Mouse (Mus musculus) activated CD4-positive, CD25-positive, alpha-beta regulatory T cell, adult 9 weeks (primary cell): Measurements from ENCODE around the gene Olfr1121. TPM values are rescaled to one million over a fixed set of nuclear protein-coding genes. Genes with fewer than 3 reads are reported as not detected.

ENCODE experiments used
- polyA plus RNA-seq: library from polyadenylated mRNA; unstranded; fragments of 100-300 nt; shearing (Covaris generic); gene quantifications from one replicate; pipeline ENCODE4 v1.2.1, GENCODE M21; 2017

Gene Olfr1121
- not detected for polyA plus RNA-seq

DNA sequence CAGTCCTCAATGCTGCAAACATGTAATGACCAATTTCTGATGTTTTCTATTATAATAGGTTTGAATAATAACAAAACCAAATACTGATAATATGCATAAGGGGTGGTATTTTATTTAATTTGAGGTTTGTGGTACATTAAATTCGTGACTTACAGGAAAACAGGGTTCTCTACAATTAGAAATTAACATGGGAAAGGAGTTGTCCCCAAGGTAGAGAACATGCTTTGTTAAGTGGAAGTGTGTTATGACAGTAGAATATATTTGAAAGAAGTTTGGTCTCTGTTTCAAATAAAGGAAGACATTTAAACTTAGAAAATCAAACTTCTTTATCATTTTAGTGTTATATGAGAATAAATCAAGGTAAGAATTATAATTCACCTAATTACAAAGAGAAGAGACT is at the start of gene Olfr1121:
TSS of gene Olfr1121 (plus strand) at position 301 of the 400 bp plus-strand sequence.

DNA sequence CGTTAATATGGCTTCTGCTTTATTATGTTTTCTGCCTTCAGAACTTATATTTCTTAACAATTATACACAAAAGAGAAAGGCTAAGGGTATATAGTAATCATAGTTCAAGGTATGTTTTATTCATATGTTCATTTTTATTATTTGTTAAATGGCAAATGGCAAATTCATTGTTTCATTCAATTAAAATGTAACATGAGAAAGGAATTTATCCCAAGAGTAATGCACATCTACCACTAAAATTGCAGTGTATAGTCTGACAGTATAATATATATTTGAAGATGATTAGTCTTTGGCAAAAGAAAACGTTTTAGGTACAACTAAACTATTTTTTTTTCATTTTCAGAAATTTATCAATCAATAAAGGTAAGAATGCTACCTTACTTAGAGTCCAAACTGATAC is 15.2 kb upstream of the Olfr1121 start, which contains the start of gene Olfr1120:
TSS of gene Olfr1120 (plus strand) at position 301 of the 400 bp plus-strand sequence.

DNA sequence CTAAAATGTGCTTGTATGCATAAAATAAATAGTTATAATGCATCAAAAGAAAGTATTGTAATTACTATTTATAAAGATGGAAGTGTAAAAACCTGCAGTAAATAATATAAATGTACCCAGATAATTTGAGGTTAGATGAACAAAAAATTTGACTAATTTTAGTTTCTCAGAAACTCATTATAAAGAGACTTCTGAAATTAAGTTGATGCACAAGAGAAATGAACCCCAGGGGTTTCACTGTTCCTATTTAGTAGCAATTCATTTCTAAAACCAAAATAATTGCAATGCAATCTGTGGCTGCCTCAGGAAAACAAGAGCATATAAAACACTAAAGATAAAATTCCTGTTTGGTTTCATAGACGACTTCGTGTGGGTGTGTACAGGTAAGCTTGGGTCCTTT is 15.9 kb downstream of the Olfr1121 start, which contains the start of gene Olfr1122:
TSS of gene Olfr1122 (plus strand) at position 301 of the 400 bp plus-strand sequence.

DNA sequence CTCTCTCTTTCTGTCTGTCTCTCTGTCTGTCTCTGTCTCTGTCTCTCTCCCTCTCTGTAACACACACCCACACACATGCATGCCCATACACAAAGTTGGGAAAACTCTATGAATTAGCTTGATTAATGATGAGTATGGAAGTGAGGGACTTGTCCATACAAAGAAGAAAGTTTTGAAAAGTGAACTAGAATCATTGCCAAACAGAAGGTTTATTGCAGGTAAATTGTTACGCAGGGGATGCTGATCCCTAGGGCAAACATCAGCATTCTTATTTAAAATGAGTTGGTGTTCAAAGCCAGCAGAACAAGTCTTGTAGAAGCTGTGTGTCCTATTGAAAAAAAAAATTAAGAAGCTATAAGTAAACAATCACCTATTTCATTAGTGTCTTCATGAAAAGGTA is 46.6 kb downstream of the Olfr1121 start, which contains the start of gene Olfr1123:
TSS of gene Olfr1123 (plus strand) at position 301 of the 400 bp plus-strand sequence.

Other genes starting within 250 kb of the Olfr1121 start
- gene Olfr1110, start 229.6 kb upstream of the Olfr1121 start, polyA plus RNA-seq: not detected
- gene Olfr1111, start 217.3 kb upstream of the Olfr1121 start, polyA plus RNA-seq: not detected
- gene Olfr1112, start 182.1 kb upstream of the Olfr1121 start, polyA plus RNA-seq: not detected
- not detected for gene Olfr1113, start 160.9 kb upstream of the Olfr1121 start, polyA plus RNA-seq
- gene Olfr1115, start 121.9 kb upstream of the Olfr1121 start, polyA plus RNA-seq: not detected
- gene Olfr1116, start 102.4 kb upstream of the Olfr1121 start, polyA plus RNA-seq: not detected
- not detected for gene Olfr1118, start 62.3 kb upstream of the Olfr1121 start, polyA plus RNA-seq
- gene Olfr1120, start 15.1 kb upstream of the Olfr1121 start, polyA plus RNA-seq: not detected
- gene Olfr1122, start 16.0 kb downstream of the Olfr1121 start, polyA plus RNA-seq: not detected
- gene Olfr1123, start 46.7 kb downstream of the Olfr1121 start, polyA plus RNA-seq: not detected
- gene Olfr1124, start 60.4 kb downstream of the Olfr1121 start, polyA plus RNA-seq: not detected
- gene Olfr1126, start 84.1 kb downstream of the Olfr1121 start, polyA plus RNA-seq: not detected
- gene Pramel7, start 127.2 kb downstream of the Olfr1121 start, polyA plus RNA-seq: not detected
- not detected for gene Pramel6, start 136.7 kb downstream of the Olfr1121 start, polyA plus RNA-seq
- not detected for gene Olfr153, start 161.9 kb downstream of the Olfr1121 start, polyA plus RNA-seq
- gene Olfr1128, start 175.6 kb downstream of the Olfr1121 start, polyA plus RNA-seq: not detected
- not detected for gene Olfr1129, start 204.0 kb downstream of the Olfr1121 start, polyA plus RNA-seq
- gene Olfr1130, start 236.3 kb downstream of the Olfr1121 start, polyA plus RNA-seq: not detected